Mouse (Mus musculus): Measurements from ENCODE around the gene Lgals4. TPM values are rescaled to one million over a fixed set of nuclear protein-coding genes. Genes with fewer than 3 reads are reported as not detected.

The Lgals4 gene
- total and polyA plus RNA-seq, 3 experiments = 2.1 to 5.1 TPM; not detected in 1

- H3K4me1 ChIP-seq (ENCODE audit: control insufficient read depth in 1 of 2, insufficient read depth in 2 of 2, low read length in 2 of 2) = no peaks in the 10 kb centered on the region
- H3K36me3 ChIP-seq (ENCODE audit: control insufficient read depth in 1 of 2, insufficient read depth in 2 of 2, low read length in 2 of 2) = no peaks in the 10 kb centered on the region
- no peak overlapping the region for H3K9ac ChIP-seq (ENCODE audit: control insufficient read depth, low read depth, low read length, poor library complexity, severe bottlenecking)
- no peaks in the 10 kb centered on the region for H3K79me2 ChIP-seq (ENCODE audit: control insufficient read depth, insufficient read depth, low read length, poor library complexity)
- no peak overlapping the region for H3K4me3 ChIP-seq (ENCODE audit: control insufficient read depth in 1 of 2, insufficient read depth in 1 of 2, low read depth in 2 of 2, low read length in 2 of 2)
- no peak for TF ChIP-seq MYB (IDR thresholded peaks at IDR 0.05; ENCODE audit: low read depth, low read length)
- TF ChIP-seq RAD21 (IDR thresholded peaks at IDR 0.05; ENCODE audit: low read depth, low read length) = no peak
- TF ChIP-seq MYC (IDR thresholded peaks at IDR 0.05; ENCODE audit: low read depth, low read length) = no peak
- TF ChIP-seq CTCF (IDR thresholded peaks at IDR 0.05 in 2 of 3, conservative IDR thresholded peaks at IDR 0.05 in 1 of 3; ENCODE audit: control insufficient read depth in 1 of 3, insufficient read depth in 1 of 3, low read depth in 2 of 3, low read length in 3 of 3, poor library complexity in 1 of 3, severe bottlenecking in 1 of 3) = no peak
- TF ChIP-seq ZNF384 (IDR thresholded peaks at IDR 0.05; ENCODE audit: low read depth, low read length) = no peak
- no peak for TF ChIP-seq TBP (IDR thresholded peaks at IDR 0.05; ENCODE audit: low read depth, low read length)
- TF ChIP-seq GATA1 (IDR thresholded peaks at IDR 0.05; ENCODE audit: low read depth, low read length) = no peak
- TF ChIP-seq ZC3H11A (IDR thresholded peaks at IDR 0.05; ENCODE audit: low read depth, low read length) = no peak
- no peak for TF ChIP-seq SIN3A (IDR thresholded peaks at IDR 0.05; ENCODE audit: low read length)
- TF ChIP-seq ELF1 (IDR thresholded peaks at IDR 0.05; ENCODE audit: low read depth, low read length) = no peak
- no peak for TF ChIP-seq MAX (IDR thresholded peaks at IDR 0.05; ENCODE audit: low read length)
- no peak for TF ChIP-seq NELFE (IDR thresholded peaks at IDR 0.05; ENCODE audit: low read depth, low read length)
- TF ChIP-seq POLR2AphosphoS2 (IDR thresholded peaks at IDR 0.05; ENCODE audit: low read length) = no peak
- TF ChIP-seq BHLHE40 (IDR thresholded peaks at IDR 0.05; ENCODE audit: borderline replicate concordance, low read depth, low read length) = no peak
- TF ChIP-seq MXI1 (IDR thresholded peaks at IDR 0.05; ENCODE audit: low read depth, low read length) = no peak
- no peak for TF ChIP-seq RCOR1 (IDR thresholded peaks at IDR 0.05; ENCODE audit: low read depth, low read length)
- no peak for TF ChIP-seq ZKSCAN1 (IDR thresholded peaks at IDR 0.05; ENCODE audit: low read depth, low read length)
- TF ChIP-seq UBTF (IDR thresholded peaks at IDR 0.05; ENCODE audit: borderline replicate concordance, insufficient read depth, low read depth, low read length) = no peak
- no peak for TF ChIP-seq HCFC1 (IDR thresholded peaks at IDR 0.05; ENCODE audit: low read depth, low read length)
- no peak for DNase-seq (ENCODE audit: low read depth, low spot score)
- no peaks in the 10 kb centered on the region for H3K27me3 ChIP-seq (ENCODE audit: control insufficient read depth in 1 of 2, insufficient read depth in 2 of 2, low read length in 2 of 2)
- H3K27ac ChIP-seq (ENCODE audit: control insufficient read depth, low read depth, low read length) = no peak overlapping the region
- H3K9me3 ChIP-seq (replicated peaks; ENCODE audit: insufficient read depth, low read length) = no peaks in the 10 kb centered on the region
These were observed 52.8 kb downstream of the Lgals4 start for GRCm38 (mm10) chr7:28886486-28886885.

DNA sequence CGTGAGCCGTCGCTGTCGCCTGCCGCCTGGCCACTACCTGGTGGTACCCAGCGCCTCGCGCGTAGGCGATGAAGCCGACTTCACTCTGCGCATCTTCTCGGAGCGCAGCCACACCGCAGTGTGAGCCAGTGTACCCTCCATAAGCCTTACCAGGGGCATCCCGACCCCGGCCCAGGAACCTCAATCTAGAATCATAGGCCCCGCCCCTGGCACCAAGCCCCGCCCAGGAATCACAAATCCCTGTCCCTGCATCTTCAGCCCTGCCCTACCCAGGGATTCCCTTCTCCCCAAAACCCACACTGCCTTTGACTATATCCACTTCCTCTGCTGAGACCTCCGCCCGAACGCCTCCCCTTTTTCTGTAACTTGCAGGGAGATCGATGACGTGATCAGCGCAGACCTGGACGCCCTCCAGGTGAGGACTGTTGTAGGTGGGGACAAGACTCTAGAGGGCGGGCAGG, 55.1 kb downstream of the Lgals4 start:
- Histone ChIP-seq H3K79me2 (ENCODE audit: control insufficient read depth, insufficient read depth, low read length, poor library complexity) (no peaks in the 10 kb centered on the region), H3K4me3 (ENCODE audit: control insufficient read depth in 1 of 2, insufficient read depth in 1 of 2, low read depth in 2 of 2, low read length in 2 of 2) (no peak overlapping the region), H3K9me3 (replicated peaks; ENCODE audit: insufficient read depth, low read length) (no peaks in the 10 kb centered on the region), H3K36me3 (ENCODE audit: control insufficient read depth in 1 of 2, insufficient read depth in 2 of 2, low read length in 2 of 2) (peaks cover 0 to 2% of the 10 kb centered on the region in 2 experiments; a peak in 1 of 4 replicates), H3K4me1 (ENCODE audit: control insufficient read depth in 1 of 2, insufficient read depth in 2 of 2, low read length in 2 of 2) (no peaks in the 10 kb centered on the region), H3K27ac (ENCODE audit: control insufficient read depth, low read depth, low read length) (no peak overlapping the region), H3K27me3 (ENCODE audit: control insufficient read depth in 1 of 2, insufficient read depth in 2 of 2, low read length in 2 of 2) (no peaks in the 10 kb centered on the region), H3K9ac (ENCODE audit: control insufficient read depth, low read depth, low read length, poor library complexity, severe bottlenecking) (no peak overlapping the region)
- DNase-seq (ENCODE audit: low read depth, low spot score) = no peak
- TF ChIP-seq HCFC1 (IDR thresholded peaks at IDR 0.05; ENCODE audit: low read depth, low read length) = no peak
- no peak for TF ChIP-seq POLR2AphosphoS2 (IDR thresholded peaks at IDR 0.05; ENCODE audit: low read length)
- no peak for TF ChIP-seq GABPA (IDR thresholded peaks at IDR 0.05; ENCODE audit: low read depth, low read length)
- no peak for TF ChIP-seq NELFE (IDR thresholded peaks at IDR 0.05; ENCODE audit: low read depth, low read length)
- no peak for TF ChIP-seq TAL1 (IDR thresholded peaks at IDR 0.05; ENCODE audit: low read length)
- no peak for TF ChIP-seq EP300 (IDR thresholded peaks at IDR 0.05; ENCODE audit: low read depth in 1 of 2, low read length in 2 of 2)
- no peak for TF ChIP-seq SIN3A (IDR thresholded peaks at IDR 0.05; ENCODE audit: low read length)
- no peak for TF ChIP-seq SMC3 (IDR thresholded peaks at IDR 0.05; ENCODE audit: low read depth, low read length)
- TF ChIP-seq MYC (IDR thresholded peaks at IDR 0.05; ENCODE audit: low read depth, low read length) = no peak
- no peak for TF ChIP-seq MYB (IDR thresholded peaks at IDR 0.05; ENCODE audit: low read depth, low read length)
- TF ChIP-seq ETS1 (IDR thresholded peaks at IDR 0.05; ENCODE audit: low read depth, low read length) = no peak
- TF ChIP-seq POLR2AphosphoS5 (IDR thresholded peaks at IDR 0.05; ENCODE audit: borderline replicate concordance, low read depth, low read length) = no peak
- no peak for TF ChIP-seq MAFK (IDR thresholded peaks at IDR 0.05; ENCODE audit: borderline replicate concordance, low read depth, low read length)
- no peak for TF ChIP-seq CTCF (IDR thresholded peaks at IDR 0.05 in 2 of 3, conservative IDR thresholded peaks at IDR 0.05 in 1 of 3; ENCODE audit: control insufficient read depth in 1 of 3, insufficient read depth in 1 of 3, low read depth in 2 of 3, low read length in 3 of 3, poor library complexity in 1 of 3, severe bottlenecking in 1 of 3)
- no peak for TF ChIP-seq JUND (IDR thresholded peaks at IDR 0.05; ENCODE audit: low read depth, low read length)
- TF ChIP-seq USF2 (IDR thresholded peaks at IDR 0.05; ENCODE audit: borderline replicate concordance in 1 of 2, insufficient read depth in 1 of 2, low read depth in 1 of 2, low read length in 2 of 2) = no peak
- TF ChIP-seq CHD1 (IDR thresholded peaks at IDR 0.05; ENCODE audit: low read depth, low read length) = no peak
- TF ChIP-seq MAX (IDR thresholded peaks at IDR 0.05; ENCODE audit: low read length) = no peak
- TF ChIP-seq TBP (IDR thresholded peaks at IDR 0.05; ENCODE audit: low read depth, low read length) = no peak
